Mouse (Mus musculus): ENCODE data around the gene Ceacam16.

- TF ChIP-seq POLR2A (IDR thresholded peaks at IDR 0.05; ENCODE audit: borderline replicate concordance, extremely low read depth, insufficient read depth, insufficient read length, poor library complexity, severe bottlenecking) (no peak), CTCF (IDR thresholded peaks at IDR 0.05; ENCODE audit: borderline replicate concordance, extremely low read depth, insufficient read depth, insufficient read length) (no peak)
These were observed 54.6 kb downstream of the Ceacam16 start for GRCm38 (mm10) chr7:19806356-19806969.
